Mouse (Mus musculus): ENCODE data around the gene Eefsec.

GRCm38 (mm10) chr6:88215797-88216196 lies 230.5 kb downstream of the Eefsec start:
- TF ChIP-seq CHD2 (IDR thresholded peaks at IDR 0.05; ENCODE audit: low read length) (no peak), POLR2A (IDR thresholded peaks at IDR 0.05; ENCODE audit: control insufficient read depth in 1 of 2, insufficient read depth in 1 of 2, low read depth in 1 of 2, low read length in 2 of 2, poor library complexity in 1 of 2) (no peak), CTCF (IDR thresholded peaks at IDR 0.05 in 2 of 3, conservative IDR thresholded peaks at IDR 0.05 in 1 of 3; ENCODE audit: control insufficient read depth in 1 of 3, insufficient read depth in 1 of 3, low read depth in 2 of 3, low read length in 3 of 3, poor library complexity in 1 of 3, severe bottlenecking in 1 of 3) (no peak), USF1 (IDR thresholded peaks at IDR 0.05; ENCODE audit: low read depth, low read length) (no peak), SIN3A (IDR thresholded peaks at IDR 0.05; ENCODE audit: low read length) (no peak)
